Mouse (Mus musculus) C2C12 (cell line): Measurements from ENCODE around the gene Ppfibp1. TPM values are rescaled to one million over a fixed set of nuclear protein-coding genes. Genes with fewer than 3 reads are reported as not detected.

Source experiments
- H3K27me3 ChIP-seq: one replicate; pipeline ENCODE4 v1.6.1; 2011; ENCODE audit not compliant: control insufficient read depth, insufficient read depth, insufficient read length
- H3K36me3 ChIP-seq: one replicate; pipeline ENCODE4 v1.6.1; 2011; ENCODE audit not compliant: control insufficient read depth, insufficient read depth
- H3K4me3 ChIP-seq: one replicate; pipeline ENCODE4 v1.5.1; 2011; ENCODE audit warnings: mild to moderate bottlenecking, control low read depth; ENCODE audit not compliant: poor library complexity, insufficient read depth, severe bottlenecking
- H3K79me2 ChIP-seq: one replicate; pipeline ENCODE4 v1.6.1; 2011; ENCODE audit not compliant: control insufficient read depth, insufficient read depth
- H3K79me3 ChIP-seq: one replicate; pipeline ENCODE4 v1.6.1; 2011; ENCODE audit warnings: low read depth, control low read depth
- H3ac ChIP-seq: one replicate; pipeline ENCODE3; 2011; ENCODE audit warnings: low read depth; ENCODE audit not compliant: control insufficient read depth, insufficient read length
- CEBPB ChIP-seq: IDR thresholded peaks from one replicate; pipeline ENCODE4 v1.6.1; 2011; ENCODE audit warnings: low read depth, mild to moderate bottlenecking, control low read depth, moderate library complexity
- CTCF ChIP-seq: IDR thresholded peaks from one replicate; pipeline ENCODE4 v1.5.1; 2011; ENCODE audit not compliant: control insufficient read depth, insufficient read depth, insufficient read length
- FOSL1 ChIP-seq: IDR thresholded peaks from one replicate; pipeline ENCODE4 v1.8.0; 2011; ENCODE audit warnings: mild to moderate bottlenecking, low read length; ENCODE audit not compliant: poor library complexity, insufficient read depth, severe bottlenecking
- MAX ChIP-seq: IDR thresholded peaks from one replicate; pipeline ENCODE4 v1.6.1; 2011; ENCODE audit warnings: mild to moderate bottlenecking, control low read depth
- MYOD1 ChIP-seq: IDR thresholded peaks from one replicate; pipeline ENCODE4 v1.6.1; 2011; ENCODE audit warnings: low read depth; ENCODE audit not compliant: control insufficient read depth, insufficient read length
- MYOG ChIP-seq: IDR thresholded peaks from one replicate; pipeline ENCODE4 v1.6.1; 2011; ENCODE audit not compliant: control insufficient read depth, insufficient read length; ENCODE audit errors: extremely low read depth
- USF1 ChIP-seq: IDR thresholded peaks from one replicate; pipeline ENCODE4 v1.6.1; 2011; ENCODE audit warnings: low read depth, mild to moderate bottlenecking, control low read depth, moderate library complexity
- polyA plus RNA-seq: library from polyadenylated mRNA; unstranded; fragments of >200 nt; fragmentation: generic; extraction: Trizol; gene quantifications from one replicate; pipeline ENCODE4 v1.2.1, GENCODE M21; 2012; ENCODE audit warnings: missing spikeins

The Ppfibp1 gene
- polyA plus RNA-seq, 1 experiment = 61.1 TPM

DNA sequence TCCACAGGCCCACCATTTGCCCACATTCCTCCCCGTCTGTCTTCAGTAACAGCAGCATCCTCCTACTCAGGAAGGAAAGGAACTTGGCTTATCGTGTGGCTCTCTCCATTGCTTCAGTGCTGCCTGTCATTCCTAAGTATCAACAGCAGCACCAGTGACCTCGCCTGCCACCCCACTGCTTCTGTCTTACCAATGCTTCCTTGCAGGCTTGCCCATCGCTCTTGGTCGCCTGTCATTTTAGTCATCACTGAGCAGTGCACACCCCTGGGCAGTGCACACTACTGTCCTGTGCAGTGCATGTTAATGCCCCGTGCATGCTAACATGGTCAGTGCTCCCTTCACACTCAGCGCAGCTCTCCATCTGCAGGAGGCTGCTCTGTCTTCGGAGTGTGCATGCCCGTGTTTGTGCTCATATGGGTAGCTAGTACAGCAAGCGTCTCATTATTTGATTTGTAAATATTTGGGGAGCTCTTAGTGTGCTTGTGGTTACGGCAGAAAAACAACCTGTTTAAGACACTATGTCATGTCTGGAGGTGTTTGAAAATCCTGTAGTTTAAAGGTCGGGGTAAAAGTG is 78.2 kb downstream of the Ppfibp1 start:
- Histone ChIP-seq H3K79me2 (peaks cover 100% of the 10 kb centered on the region), H3K4me3 (no peak overlapping the region), H3K36me3 (peaks cover 16% of the 10 kb centered on the region), H3K79me3 (peaks cover 57% of the 10 kb centered on the region), H3ac (no peak overlapping the region), H3K27me3 (no peaks in the 10 kb centered on the region)
- TF ChIP-seq FOSL1 = no peak
- no peak for TF ChIP-seq MYOG
- TF ChIP-seq USF1 = no peak
- no peak for TF ChIP-seq CEBPB
- no peak for TF ChIP-seq CTCF
- no peak for TF ChIP-seq MAX
- no peak for TF ChIP-seq MYOD1

DNA sequence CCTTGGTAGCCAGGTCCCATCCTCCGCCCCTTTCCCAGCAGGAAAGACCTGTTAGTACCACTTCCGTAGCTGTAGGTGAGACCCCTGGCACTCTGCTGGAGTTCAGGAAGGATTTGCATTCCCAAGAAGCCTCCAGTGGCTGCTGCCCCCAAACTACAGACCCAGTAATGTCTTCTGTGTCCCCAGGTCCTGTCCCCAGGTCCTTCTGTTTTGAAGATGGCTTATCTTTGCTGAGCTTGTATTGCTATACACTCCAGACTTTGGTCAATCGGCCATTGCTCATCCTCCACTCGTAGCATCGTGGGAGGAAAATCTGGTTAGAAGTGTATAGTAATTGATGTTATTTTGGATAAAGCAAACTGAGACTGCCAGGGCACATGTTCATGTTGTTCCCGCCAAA is 79.5 kb downstream of the Ppfibp1 start:
- TF ChIP-seq MAX = no peak
- no peak for TF ChIP-seq USF1
- no peak for TF ChIP-seq MYOD1
- TF ChIP-seq CTCF = no peak
- TF ChIP-seq MYOG = no peak
- no peak for TF ChIP-seq FOSL1
- TF ChIP-seq CEBPB = no peak
- peaks cover 54% of the 10 kb centered on the region for H3K79me3 ChIP-seq
- no peak overlapping the region for H3K4me3 ChIP-seq
- H3K36me3 ChIP-seq = peaks cover 16% of the 10 kb centered on the region
- H3K79me2 ChIP-seq = peaks cover 100% of the 10 kb centered on the region
- H3K27me3 ChIP-seq = no peaks in the 10 kb centered on the region
- H3ac ChIP-seq = no peak overlapping the region

DNA sequence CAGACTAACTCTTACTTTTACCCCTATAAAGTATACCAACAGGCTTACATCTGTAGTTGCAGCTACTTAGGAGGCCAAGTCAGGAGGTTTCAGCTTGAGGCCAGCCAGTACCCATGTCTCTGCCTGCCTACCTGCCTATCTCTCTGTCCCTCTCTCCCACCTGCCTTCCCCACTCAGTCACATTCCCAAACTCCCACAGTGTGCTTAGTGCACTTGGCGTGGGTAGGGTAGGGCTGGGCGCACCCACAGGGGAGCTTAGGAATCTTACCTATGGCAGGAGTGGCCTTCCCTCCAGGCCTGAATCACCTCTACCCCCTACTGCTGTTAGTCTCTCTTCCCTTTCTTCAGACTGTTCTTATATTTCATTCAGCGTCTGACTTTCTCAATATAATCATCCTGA is 82.5 kb downstream of the Ppfibp1 start:
- Histone ChIP-seq H3K36me3 (peaks cover 4% of the 10 kb centered on the region), H3K79me2 (peaks cover 97% of the 10 kb centered on the region), H3K27me3 (no peaks in the 10 kb centered on the region), H3K4me3 (no peak overlapping the region), H3ac (no peak overlapping the region), H3K79me3 (peaks cover 44% of the 10 kb centered on the region)
- no peak for TF ChIP-seq MYOD1
- no peak for TF ChIP-seq MAX
- TF ChIP-seq MYOG = no peak
- TF ChIP-seq USF1 = no peak
- TF ChIP-seq CTCF = no peak
- TF ChIP-seq CEBPB = no peak
- no peak for TF ChIP-seq FOSL1

DNA sequence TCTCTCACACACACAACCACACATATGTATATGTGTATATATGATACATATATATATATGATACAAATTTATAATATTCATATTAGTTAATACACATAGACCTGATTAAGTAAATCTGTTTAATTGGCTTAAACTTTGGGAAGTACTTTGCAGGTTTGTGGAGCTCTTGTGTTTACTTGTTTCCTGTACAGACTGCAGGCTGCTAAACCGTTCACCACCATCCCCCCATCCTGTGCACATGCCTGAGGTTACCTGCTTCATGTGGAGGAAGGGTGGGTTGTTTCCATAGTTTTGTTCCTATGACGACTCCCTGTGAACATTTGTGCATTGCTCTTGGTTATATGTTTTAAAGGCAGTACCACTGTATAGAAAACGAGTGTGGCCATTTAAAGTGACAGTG is 83.1 kb downstream of the Ppfibp1 start:
- peaks cover 48% of the 10 kb centered on the region for H3K79me3 ChIP-seq
- H3K4me3 ChIP-seq = no peak overlapping the region
- H3K27me3 ChIP-seq = no peaks in the 10 kb centered on the region
- no peak for TF ChIP-seq USF1
- no peak for TF ChIP-seq MYOD1
- no peak for TF ChIP-seq CEBPB
- TF ChIP-seq FOSL1 = no peak
- TF ChIP-seq MAX = no peak
- no peak for TF ChIP-seq MYOG
- no peak for TF ChIP-seq CTCF
- peaks cover 95% of the 10 kb centered on the region for H3K79me2 ChIP-seq
- H3K36me3 ChIP-seq = peaks cover 3% of the 10 kb centered on the region
- H3ac ChIP-seq = no peak overlapping the region

DNA sequence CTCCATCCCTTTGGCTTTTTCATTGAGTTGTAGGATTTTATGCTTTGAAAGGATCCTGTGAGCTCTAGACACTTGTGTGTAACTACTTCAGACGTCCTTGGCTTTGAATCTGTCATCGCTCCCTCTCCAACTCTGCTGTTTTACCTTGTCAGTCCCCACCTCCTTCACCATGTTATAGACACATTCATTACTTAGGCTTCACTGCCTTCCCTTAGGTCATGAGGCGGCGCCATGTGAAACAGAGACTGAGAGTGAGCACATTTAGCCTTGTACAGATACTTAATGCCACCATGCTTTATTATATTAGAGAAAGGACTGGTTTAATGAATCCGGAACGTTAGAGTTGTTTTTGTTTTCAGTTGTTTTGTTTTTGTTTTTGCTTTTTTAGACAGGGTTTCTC is 83.7 kb downstream of the Ppfibp1 start:
- Histone ChIP-seq H3K36me3 (peaks cover 5% of the 10 kb centered on the region), H3K79me2 (peaks cover 88% of the 10 kb centered on the region), H3K4me3 (no peak overlapping the region), H3ac (no peak overlapping the region), H3K79me3 (peaks cover 45% of the 10 kb centered on the region), H3K27me3 (no peaks in the 10 kb centered on the region)
- no peak for TF ChIP-seq MAX
- no peak for TF ChIP-seq MYOD1
- TF ChIP-seq CEBPB = no peak
- no peak for TF ChIP-seq MYOG
- no peak for TF ChIP-seq USF1
- TF ChIP-seq FOSL1 = no peak
- no peak for TF ChIP-seq CTCF

DNA sequence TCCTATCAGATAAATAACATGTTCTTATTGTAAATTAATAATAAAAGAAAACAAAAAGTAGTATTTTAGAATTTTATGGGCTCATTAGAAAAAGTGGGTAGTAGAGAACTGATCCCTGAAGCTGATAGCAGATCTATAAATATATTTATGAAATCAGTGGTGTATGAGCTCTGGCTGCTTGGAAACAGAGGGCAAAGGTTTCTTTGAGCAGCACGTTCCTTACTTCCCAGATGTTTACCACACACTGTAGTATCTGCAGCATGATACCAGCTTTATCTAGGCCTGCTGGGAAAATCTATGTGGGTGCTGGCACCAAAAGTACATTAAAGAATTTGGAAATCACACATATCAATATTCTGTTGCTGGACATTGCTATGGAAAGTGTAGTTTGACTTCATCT is 84.5 kb downstream of the Ppfibp1 start:
- peaks cover 81% of the 10 kb centered on the region for H3K79me2 ChIP-seq
- H3K4me3 ChIP-seq = no peak overlapping the region
- H3ac ChIP-seq = no peak overlapping the region
- peaks cover 13% of the 10 kb centered on the region for H3K36me3 ChIP-seq
- TF ChIP-seq CTCF (no peak), MYOD1 (no peak), FOSL1 (no peak), USF1 (no peak), MYOG (no peak), MAX (no peak), CEBPB (no peak)
- H3K79me3 ChIP-seq = peaks cover 37% of the 10 kb centered on the region
- no peaks in the 10 kb centered on the region for H3K27me3 ChIP-seq
